Mouse (Mus musculus) embryonic facial prominence, embryonic 14.5 days (tissue): ENCODE measurements around the gene Pign. TPM values are rescaled to one million over a fixed set of nuclear protein-coding genes. Genes with fewer than 3 reads are reported as not detected.

Source experiments
- ATAC-seq: fragments of 200-750 bp; cut with Nextera tagmentation; 2 replicates; pipeline ENCODE4 v1.8.0; 2017; ENCODE audit warnings: low read depth, moderate number of reproducible peaks, moderate TSS enrichment
- DNase-seq: peaks from one replicate; pipeline ENCODE4 v3.0.0-alpha.2; 2015; ENCODE audit warnings: low spot score
- H3K27ac ChIP-seq: fragments of 300-500 bp; sonication (generic); replicated peaks from 2 replicates; pipeline ENCODE4 v1.5.1; 2014; ENCODE audit warnings: low read depth, mild to moderate bottlenecking, low read length, moderate library complexity
- H3K27me3 ChIP-seq: fragments of 300-500 bp; sonication (generic); replicated peaks from 2 replicates; pipeline ENCODE4 v1.6.1; 2014; ENCODE audit warnings: low read length; ENCODE audit not compliant: control insufficient read depth, insufficient read depth
- H3K36me3 ChIP-seq: fragments of 300-500 bp; sonication (generic); 2 replicates; pipeline ENCODE4 v1.6.1; 2014; ENCODE audit warnings: low read length, mixed read lengths; ENCODE audit not compliant: control insufficient read depth, insufficient read depth
- H3K4me1 ChIP-seq: fragments of 300-500 bp; sonication (generic); 2 replicates; pipeline ENCODE4 v1.6.1; 2014; ENCODE audit warnings: antibody characterized with exemption, low read length; ENCODE audit not compliant: control insufficient read depth, insufficient read depth
- H3K4me2 ChIP-seq: fragments of 300-500 bp; sonication (generic); 2 replicates; pipeline ENCODE4 v1.6.1; 2014; ENCODE audit warnings: low read depth, mild to moderate bottlenecking, low read length, moderate library complexity, mixed read lengths
- H3K4me3 ChIP-seq: fragments of 300-500 bp; sonication (generic); 2 replicates; pipeline ENCODE4 v1.5.1; 2014; ENCODE audit warnings: low read depth, mild to moderate bottlenecking, low read length
- H3K9ac ChIP-seq: fragments of 300-500 bp; sonication (generic); 2 replicates; pipeline ENCODE4 v1.6.1; 2014; ENCODE audit warnings: low read depth, mild to moderate bottlenecking, low read length, moderate library complexity, mixed read lengths
- H3K9me3 ChIP-seq: fragments of 300-500 bp; sonication (generic); 2 replicates; pipeline ENCODE4 v1.6.1; 2016; ENCODE audit warnings: low read length; ENCODE audit not compliant: control insufficient read depth
- WGBS: fragments of 180-500 bp; shearing (Covaris S2); extraction: QIAGEN DNeasy Blood & Tissue Kit; methylation state at CpG from one replicate; pipeline ENCODE4 v1.1.7; 2014; 5-methylcytosine and 5-hydroxymethylcytosine counted together
- microRNA-seq: library from miRNA; unstranded; fragments of <30 nt; microRNA quantifications from one replicate; pipeline ENCODE4, GENCODE M21; 2016; ENCODE audit warnings: borderline number of aligned reads
- polyA plus RNA-seq: library from polyadenylated mRNA; unstranded; fragments of >200 nt; fragmentation: Nextera tagmentation; extraction: Ambion mirVana; gene quantifications from 2 replicates; pipeline ENCODE4 v1.2.1, GENCODE M21; 2014

The Pign gene
- polyA plus RNA-seq, 1 experiment from 2014 or later: 13.1 TPM

DNA sequence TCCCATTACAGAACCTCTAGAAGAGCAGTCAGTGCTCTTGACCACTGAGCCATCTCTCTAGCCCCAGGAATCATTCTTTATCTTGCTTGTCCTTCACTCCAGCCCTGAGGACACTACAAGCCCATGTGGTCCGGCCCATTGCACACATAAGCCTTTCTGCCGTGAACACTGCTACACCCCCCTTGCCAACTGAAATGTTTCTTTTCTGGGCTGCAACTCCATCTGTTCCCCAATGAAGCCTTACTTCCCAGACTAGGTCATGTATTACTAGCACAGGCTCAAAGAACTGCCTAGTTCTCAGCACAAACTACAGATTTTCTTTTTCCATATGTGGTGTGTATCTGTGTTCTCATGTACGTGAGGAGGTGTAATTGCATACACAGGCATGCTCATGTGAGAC is 174.0 kb downstream of the Pign start:
- ATAC-seq: no peak
- no peak overlapping the region for H3K4me2 ChIP-seq
- no peaks in the 10 kb centered on the region for H3K4me1 ChIP-seq
- 75% methylated on average over 3 of the region's 3 CpGs for WGBS
- DNase-seq: no peak
- no peaks in the 10 kb centered on the region for H3K36me3 ChIP-seq
- H3K27me3 ChIP-seq: no peaks in the 10 kb centered on the region
- H3K9me3 ChIP-seq: no peaks in the 10 kb centered on the region
- H3K27ac ChIP-seq: no peak overlapping the region
- no peak overlapping the region for H3K4me3 ChIP-seq
- no peak overlapping the region for H3K9ac ChIP-seq

DNA sequence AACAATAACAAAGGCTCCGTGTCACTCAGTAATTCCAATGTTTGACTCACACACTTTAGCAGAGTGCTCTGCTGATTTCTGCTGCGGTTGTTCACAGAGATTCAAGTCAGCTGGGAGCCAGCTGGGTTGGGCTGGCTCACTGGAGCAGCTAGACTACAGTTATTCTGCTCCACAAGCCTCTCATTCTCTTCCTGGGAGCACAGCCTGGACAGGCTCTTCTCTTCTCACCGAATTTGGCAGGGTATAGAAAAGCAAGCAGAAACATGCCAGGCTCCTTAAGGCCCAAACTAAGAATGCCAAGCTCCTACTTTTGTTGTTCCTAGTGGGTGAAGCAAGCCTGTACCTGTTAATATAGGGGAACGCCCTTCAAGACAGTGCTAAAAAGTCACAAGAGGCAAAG is 176.4 kb downstream of the Pign start:
- ATAC-seq (peak; percentile 85), DNase-seq (peak; percentile 71)
- Histone ChIP-seq H3K9me3 (no peaks in the 10 kb centered on the region), H3K4me3 (no peak overlapping the region), H3K27ac (no peak overlapping the region), H3K27me3 (no peaks in the 10 kb centered on the region), H3K9ac (no peak overlapping the region), H3K36me3 (no peaks in the 10 kb centered on the region), H3K4me2 (no peak overlapping the region), H3K4me1 (no peaks in the 10 kb centered on the region)
- 40% methylated on average over 4 of the region's 4 CpGs for WGBS

Small RNA genes within 50 kb of the gene (microRNA-seq; reads per million reads assigned to microRNA genes)
- not detected for gene Gm22426

Other genes with a start within 250 kb of the Pign start
- 21.8 and 25.5 TPM in 2 replicates for gene Relch, start 184 bp upstream of the Pign start, polyA plus RNA-seq
- 1.7 and 1.8 TPM in 2 replicates for gene Tnfrsf11a, start 117.0 kb upstream of the Pign start, polyA plus RNA-seq